Mouse (Mus musculus) adrenal gland, postnatal 10 days (tissue): ENCODE measurements around the gene Vmn1r198. TPM values are rescaled to one million over a fixed set of nuclear protein-coding genes. Genes with fewer than 3 reads are reported as not detected.
"Not testable (repeated sequence)": the region's sequence is repeated elsewhere in the genome, so short reads cannot be mapped to it uniquely, and the experiment has no call there.

ENCODE experiments used
- DNase-seq: peaks from one replicate; pipeline ENCODE4 v3.0.0; 2021; ENCODE audit warnings: mixed read lengths
- long read RNA-seq, 2 experiments: library from polyadenylated mRNA; stranded (forward); transcript quantifications; one replicate each; pipeline ENCODE4 v2.0.0; 2021
- total RNA-seq, 2 experiments: library from RNA; stranded (reverse); gene quantifications; 2 replicates each; pipeline ENCODE4 v1.2.3; 2021

Vmn1r198 gene
- total RNA-seq, result not detected
- long read RNA-seq, experiment 1, result 0 reads
- long read RNA-seq, experiment 2, result 0 reads

- no peak for DNase-seq
Measured at GRCm38 (mm10) chr13:22350064-22350463, at the start of gene Vmn1r198. TSS of gene Vmn1r198 (plus strand) at chr13:22350364.

- DNase-seq, result not testable (repeated sequence)
Measured at GRCm38 (mm10) chr13:22308075-22308474, 42.1 kb upstream of the Vmn1r198 start.

DNA sequence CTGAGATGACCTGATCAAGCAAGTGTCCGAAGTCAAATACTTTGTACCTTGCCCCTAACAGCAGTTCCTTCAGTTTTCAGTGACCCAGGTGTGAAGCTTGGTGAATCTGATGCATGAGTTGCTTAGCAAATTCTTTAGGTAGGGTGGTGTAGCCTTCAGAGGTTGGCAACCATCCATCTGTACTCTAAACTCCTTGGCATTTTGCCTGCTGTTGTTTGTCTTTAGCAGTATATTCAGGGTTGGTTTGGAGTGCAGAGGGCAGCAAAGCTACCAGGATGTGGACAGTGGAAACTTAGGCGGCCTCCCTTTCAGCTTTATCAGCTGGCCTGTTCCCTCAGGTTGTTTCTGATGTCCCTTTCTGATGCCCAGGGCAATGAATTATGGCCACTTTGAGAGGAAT lies 34.8 kb upstream of the Vmn1r198 start:
- DNase-seq, result no peak

- DNase-seq, result no peak
Measured at GRCm38 (mm10) chr13:22317366-22317765, 32.8 kb upstream of the Vmn1r198 start.

- DNase-seq, result no peak
Measured at GRCm38 (mm10) chr13:22320091-22320490, 30.1 kb upstream of the Vmn1r198 start.

GRCm38 (mm10) chr13:22324289-22324688 lies 25.9 kb upstream of the Vmn1r198 start, which contains the start of gene Vmn1r197:
TSS of gene Vmn1r197 (plus strand) at chr13:22324589.
- DNase-seq, result no peak

DNA sequence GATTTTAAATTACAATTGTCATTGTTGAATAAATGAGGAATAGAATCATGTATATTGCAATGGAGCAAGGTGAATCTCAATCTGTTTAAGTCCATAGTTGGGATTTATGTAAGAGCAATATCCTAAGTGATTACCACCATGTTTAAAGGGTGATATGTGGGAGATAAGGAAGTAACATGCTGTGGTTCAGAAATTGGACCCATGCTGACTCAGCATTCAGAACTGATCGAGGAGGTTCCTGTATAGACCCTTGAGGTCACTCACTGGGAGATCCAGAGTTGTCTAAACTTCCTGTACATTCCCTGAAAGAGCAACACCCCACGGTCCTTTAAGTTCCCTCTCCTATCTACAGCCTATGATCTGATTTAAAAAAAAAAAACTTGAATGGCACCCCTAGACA lies 16.9 kb upstream of the Vmn1r198 start:
- no peak for DNase-seq

GRCm38 (mm10) chr13:22335565-22335964 lies 14.6 kb upstream of the Vmn1r198 start:
- DNase-seq, result no peak

- no peak for DNase-seq
Measured at GRCm38 (mm10) chr13:22350813-22351212, 649 bp downstream of the Vmn1r198 start.

DNA sequence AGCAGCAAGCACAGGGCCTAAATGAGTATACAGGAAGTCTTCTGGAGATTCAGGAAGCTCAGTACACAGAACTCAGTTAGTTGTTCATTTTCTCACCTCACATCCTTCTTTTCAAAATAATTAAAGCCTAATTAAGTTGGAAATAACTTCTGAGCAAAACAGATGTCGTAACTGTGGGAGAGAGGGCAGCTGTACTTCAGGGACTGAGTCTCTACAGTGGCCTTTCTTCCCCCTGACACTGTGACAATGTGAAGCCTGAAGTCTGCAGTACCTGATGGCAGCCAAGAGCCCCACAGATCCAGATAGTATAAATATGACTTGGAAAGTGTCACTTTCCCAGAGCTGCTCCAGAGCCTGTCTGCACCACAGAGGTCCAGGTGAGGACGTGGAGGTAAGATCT lies 29.4 kb downstream of the Vmn1r198 start, which contains the start of gene Vmn1r199:
Gene Vmn1r199 (plus strand): TSS at position 301 of the 400 bp plus-strand sequence.
- DNase-seq, result no peak

GRCm38 (mm10) chr13:22381128-22381527 lies 31.0 kb downstream of the Vmn1r198 start:
- peak; percentile 7 for DNase-seq

- DNase-seq, result no peak
Measured at GRCm38 (mm10) chr13:22383401-22383800, 33.2 kb downstream of the Vmn1r198 start.

DNA sequence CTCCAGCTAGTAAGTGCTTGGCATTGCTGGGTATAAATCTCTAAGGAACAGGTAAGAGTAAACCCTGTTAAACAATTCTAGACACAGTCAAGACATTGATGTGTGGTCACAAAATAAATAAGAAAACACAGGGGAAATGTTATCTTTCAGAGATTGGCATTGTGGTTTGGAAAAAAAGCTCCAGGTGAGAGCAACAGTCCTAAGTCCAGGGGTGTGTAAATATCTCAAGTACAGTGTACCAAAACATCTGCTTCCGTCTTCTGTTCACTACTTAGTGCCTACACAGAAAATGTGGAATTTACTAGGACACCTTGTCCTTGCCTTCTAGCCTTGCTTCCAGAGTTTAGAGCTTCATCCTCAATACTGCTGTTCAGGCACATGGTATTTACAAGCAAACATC lies 36.9 kb downstream of the Vmn1r198 start:
- no peak for DNase-seq

DNA sequence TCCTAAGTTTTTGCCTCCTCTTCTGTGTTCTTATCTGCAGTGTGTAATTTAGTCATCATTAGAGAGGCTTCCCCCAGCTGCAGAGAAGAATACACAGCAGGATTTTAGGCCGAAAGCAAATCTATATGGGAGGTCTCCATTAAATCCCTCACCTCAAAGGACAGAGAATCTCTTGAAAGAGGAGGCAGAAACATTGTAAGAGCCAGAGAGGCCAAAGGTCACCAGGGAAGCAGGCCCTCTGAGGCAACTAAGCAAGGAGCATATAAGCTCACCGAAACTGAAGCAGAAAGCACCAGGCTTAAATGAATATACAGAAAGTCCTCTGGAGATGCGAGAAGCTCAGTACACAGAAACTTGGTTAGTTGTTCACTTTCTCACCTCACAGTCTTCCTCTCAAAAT lies 39.9 kb downstream of the Vmn1r198 start, which contains the start of gene Vmn1r200:
Gene Vmn1r200 (plus strand): TSS at position 301 of the 400 bp plus-strand sequence.
- DNase-seq, result no peak

DNA sequence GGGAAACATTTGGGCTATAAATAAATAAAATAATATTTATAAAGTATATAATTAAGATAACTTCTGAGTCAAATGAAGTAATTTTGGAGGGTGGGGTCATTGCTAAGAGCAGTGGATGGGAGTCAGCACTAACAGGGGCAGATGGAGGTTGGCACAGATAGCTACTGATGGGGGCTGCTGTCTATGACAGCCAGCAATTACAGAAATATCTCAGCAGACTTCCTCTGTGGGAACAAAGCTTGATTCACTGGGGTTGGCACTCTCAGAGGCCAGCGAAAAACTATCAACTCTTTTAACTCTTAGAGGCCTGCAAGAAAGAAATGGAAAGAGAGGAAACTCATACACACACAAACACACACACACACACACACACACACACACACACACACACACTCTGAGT lies 52.8 kb downstream of the Vmn1r198 start:
- DNase-seq, result no peak

Other genes with a start within 250 kb of the Vmn1r198 start
- not detected for gene Vmn1r189, start 244.5 kb upstream of the Vmn1r198 start, total RNA-seq
- not detected for gene Vmn1r191, start 166.4 kb upstream of the Vmn1r198 start, total RNA-seq
- gene Vmn1r192, start 159.2 kb upstream of the Vmn1r198 start, total RNA-seq, result not detected
- gene Vmn1r193, start 127.2 kb upstream of the Vmn1r198 start, total RNA-seq, result not detected
- not detected for gene Vmn1r194, start 106.1 kb upstream of the Vmn1r198 start, total RNA-seq
- gene Vmn1r195, start 79.8 kb upstream of the Vmn1r198 start, total RNA-seq, result not detected
- not detected for gene Vmn1r196, start 60.4 kb upstream of the Vmn1r198 start, total RNA-seq
- gene Vmn1r197, start 25.8 kb upstream of the Vmn1r198 start, total RNA-seq, result not detected
- not detected for gene Vmn1r199, start 29.5 kb downstream of the Vmn1r198 start, total RNA-seq
- gene Vmn1r200, start 40.0 kb downstream of the Vmn1r198 start, total RNA-seq, result not detected
- gene Vmn1r201, start 121.6 kb downstream of the Vmn1r198 start, total RNA-seq, result not detected
- gene Vmn1r202, start 155.0 kb downstream of the Vmn1r198 start, total RNA-seq, result under 1 TPM in 1 of 2 experiments, not detected in 1; 0.06 TPM
- gene Vmn1r203, start 167.8 kb downstream of the Vmn1r198 start, total RNA-seq, result not detected
- gene Vmn1r204, start 202.8 kb downstream of the Vmn1r198 start, total RNA-seq, result not detected
- gene Vmn1r205, start 242.6 kb downstream of the Vmn1r198 start, total RNA-seq, result not detected